Mouse (Mus musculus): ENCODE results near the gene Vkorc1l1. TPM values are rescaled to one million over a fixed set of nuclear protein-coding genes. Genes with fewer than 3 reads are reported as not detected.

Vkorc1l1 gene
- polyA plus RNA-seq, 2 experiments = 26.1 to 35.7 TPM

DNA sequence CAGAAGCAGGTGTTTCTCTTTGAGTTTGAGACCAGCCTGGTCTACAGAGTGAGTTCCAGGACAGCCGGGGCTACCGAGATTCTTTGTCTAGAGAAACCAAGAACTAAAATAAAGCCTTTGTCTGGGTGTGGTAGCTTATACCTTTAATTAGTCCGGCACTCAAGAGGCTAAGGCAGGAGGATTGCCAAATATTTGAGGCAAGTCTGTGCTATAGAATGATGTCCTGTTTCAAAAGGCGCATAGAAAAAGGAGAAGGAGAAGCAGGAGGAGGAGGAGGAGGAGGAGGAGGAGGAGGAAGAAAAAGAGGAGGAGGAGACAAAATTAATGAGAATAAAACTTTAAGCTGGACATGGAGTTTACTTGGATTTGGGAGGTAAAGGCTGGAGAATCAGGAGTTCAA, 21.5 kb downstream of the Vkorc1l1 start:
- WGBS = 71% methylated on average over 4 of the region's 4 CpGs

DNA sequence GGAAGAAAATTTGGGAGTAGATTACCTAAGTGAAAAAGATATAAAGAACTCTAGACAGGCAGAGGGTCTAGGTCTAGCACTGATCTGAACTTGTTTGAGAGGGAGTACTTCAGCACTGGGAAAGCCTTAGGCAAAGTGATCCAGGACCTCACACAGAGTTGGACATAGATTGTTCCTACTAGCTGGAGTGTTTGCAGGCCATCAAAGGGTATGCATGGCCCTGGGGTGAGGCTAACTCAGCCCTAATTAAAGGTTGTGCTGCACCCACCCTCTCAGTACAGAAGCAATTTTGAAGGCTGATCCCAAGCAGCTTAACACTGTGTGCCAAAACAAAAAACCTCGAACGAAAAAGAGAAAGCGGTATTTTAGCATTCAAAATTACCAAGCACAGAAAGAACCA, 24.7 kb downstream of the Vkorc1l1 start:
- no peaks in the 10 kb centered on the region for H3K27me3 ChIP-seq (ENCODE audit: control insufficient read depth, insufficient read depth, low read length)
- no peaks in the 10 kb centered on the region for H3K9me3 ChIP-seq (ENCODE audit: control insufficient read depth, low read length)
- no peak overlapping the region for H3K4me3 ChIP-seq (replicated peaks; ENCODE audit: low read length)
- no peak for DNase-seq (ENCODE audit: low spot score)
- no peak overlapping the region for H3K9ac ChIP-seq (ENCODE audit: low read depth, low read length, severe bottlenecking)
- ATAC-seq (ENCODE audit: low FRiP score, low read depth) = no peak
- H3K36me3 ChIP-seq (ENCODE audit: control insufficient read depth, insufficient read depth, low read length) = no peaks in the 10 kb centered on the region
- H3K27ac ChIP-seq (replicated peaks; ENCODE audit: low read depth, low read length) = no peak overlapping the region
- TF ChIP-seq POLR2A (IDR thresholded peaks at IDR 0.05; ENCODE audit: borderline replicate concordance, extremely low read depth, insufficient read depth, insufficient read length) = no peak
- 71% methylated on average over 3 of the region's 3 CpGs for WGBS
- H3K4me2 ChIP-seq (replicated peaks; ENCODE audit: low read depth, low read length, severe bottlenecking) = no peak overlapping the region
- H3K4me1 ChIP-seq (ENCODE audit: control insufficient read depth, insufficient read depth, low read length) = no peaks in the 10 kb centered on the region

More for the DNA sequence above, 21.5 kb downstream of the Vkorc1l1 start:
- Histone ChIP-seq H3K4me3 (replicated peaks; ENCODE audit: low read length) (no peak overlapping the region), H3K27me3 (ENCODE audit: control insufficient read depth, insufficient read depth, low read length) (no peaks in the 10 kb centered on the region), H3K36me3 (ENCODE audit: control insufficient read depth, insufficient read depth, low read length) (0 out of 2 replicates have a peak, but pooled peaks cover 4% of the 10 kb centered on the region), H3K9me3 (ENCODE audit: control insufficient read depth, low read length) (no peaks in the 10 kb centered on the region), H3K4me1 (ENCODE audit: control insufficient read depth, insufficient read depth, low read length) (no peaks in the 10 kb centered on the region), H3K4me2 (replicated peaks; ENCODE audit: low read depth, low read length, severe bottlenecking) (no peak overlapping the region), H3K9ac (ENCODE audit: low read depth, low read length, severe bottlenecking) (no peak overlapping the region), H3K27ac (replicated peaks; ENCODE audit: low read depth, low read length) (no peak overlapping the region)
- no peak for DNase-seq (ENCODE audit: low spot score)
- TF ChIP-seq POLR2A (IDR thresholded peaks at IDR 0.05; ENCODE audit: borderline replicate concordance, extremely low read depth, insufficient read depth, insufficient read length) = no peak
- no peak for ATAC-seq (ENCODE audit: low FRiP score, low read depth)

DNA sequence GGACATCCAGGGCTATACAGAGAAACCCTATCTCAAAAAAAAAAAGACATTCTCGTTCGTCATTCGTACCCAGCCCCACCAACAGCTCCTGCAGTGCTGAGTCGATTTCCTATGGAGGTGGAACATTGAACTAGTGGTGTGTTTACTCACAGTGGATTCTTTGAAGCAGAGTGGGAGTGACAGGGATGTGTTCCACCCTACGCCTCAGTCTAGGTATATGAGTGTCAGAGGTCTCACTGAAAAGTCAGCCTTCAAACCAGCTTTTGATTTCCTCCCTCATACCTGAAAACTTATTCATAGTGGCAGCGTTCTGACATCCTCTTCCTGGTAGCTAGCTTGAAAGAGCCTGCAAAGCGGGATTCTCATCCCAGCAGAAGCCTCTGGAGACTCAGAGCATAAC, 26.6 kb downstream of the Vkorc1l1 start:
- no peak overlapping the region for H3K4me3 ChIP-seq (replicated peaks; ENCODE audit: low read length)
- WGBS = 83% methylated on average over 7 of the region's 7 CpGs
- H3K9ac ChIP-seq (ENCODE audit: low read depth, low read length, severe bottlenecking) = no peak overlapping the region
- H3K36me3 ChIP-seq (ENCODE audit: control insufficient read depth, insufficient read depth, low read length) = peaks cover 7% of the 10 kb centered on the region
- ATAC-seq (ENCODE audit: low FRiP score, low read depth) (no peak), DNase-seq (ENCODE audit: low spot score) (no peak)
- H3K4me1 ChIP-seq (ENCODE audit: control insufficient read depth, insufficient read depth, low read length) = no peaks in the 10 kb centered on the region
- no peak overlapping the region for H3K27ac ChIP-seq (replicated peaks; ENCODE audit: low read depth, low read length)
- no peak for TF ChIP-seq POLR2A (IDR thresholded peaks at IDR 0.05; ENCODE audit: borderline replicate concordance, extremely low read depth, insufficient read depth, insufficient read length)
- no peak overlapping the region for H3K4me2 ChIP-seq (replicated peaks; ENCODE audit: low read depth, low read length, severe bottlenecking)
- H3K9me3 ChIP-seq (ENCODE audit: control insufficient read depth, low read length) = no peaks in the 10 kb centered on the region
- H3K27me3 ChIP-seq (ENCODE audit: control insufficient read depth, insufficient read depth, low read length) = no peaks in the 10 kb centered on the region

DNA sequence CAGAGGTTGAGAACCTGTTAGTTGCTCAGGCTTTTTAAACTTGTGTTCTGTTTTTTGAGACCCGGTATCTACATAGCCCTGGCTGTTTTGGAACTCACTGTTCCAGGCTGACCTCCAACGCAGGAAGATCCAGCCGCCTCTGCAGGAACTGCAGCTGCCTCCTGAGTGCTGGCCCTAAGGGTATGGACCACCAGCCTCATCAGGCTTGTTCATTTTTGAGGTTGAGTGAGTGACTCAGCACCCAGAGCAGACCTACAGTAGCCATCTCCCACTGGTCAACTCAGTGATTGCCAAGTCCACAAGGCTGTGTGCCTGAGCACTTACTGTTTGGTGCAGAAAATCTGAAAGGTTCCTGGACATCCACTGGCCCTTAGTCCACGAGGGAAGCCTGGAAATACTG, 29.7 kb downstream of the Vkorc1l1 start:
- no peak overlapping the region for H3K9ac ChIP-seq (ENCODE audit: low read depth, low read length, severe bottlenecking)
- no peaks in the 10 kb centered on the region for H3K4me1 ChIP-seq (ENCODE audit: control insufficient read depth, insufficient read depth, low read length)
- H3K9me3 ChIP-seq (ENCODE audit: control insufficient read depth, low read length) = no peaks in the 10 kb centered on the region
- whole genome bisulfite sequencing = 75% methylated on average over 4 of the region's 4 CpGs
- H3K27me3 ChIP-seq (ENCODE audit: control insufficient read depth, insufficient read depth, low read length) = no peaks in the 10 kb centered on the region
- no peak for ATAC-seq (ENCODE audit: low FRiP score, low read depth)
- H3K27ac ChIP-seq (replicated peaks; ENCODE audit: low read depth, low read length) = no peak overlapping the region
- no peak for TF ChIP-seq POLR2A (IDR thresholded peaks at IDR 0.05; ENCODE audit: borderline replicate concordance, extremely low read depth, insufficient read depth, insufficient read length)
- H3K4me2 ChIP-seq (replicated peaks; ENCODE audit: low read depth, low read length, severe bottlenecking) = no peak overlapping the region
- no peak overlapping the region for H3K4me3 ChIP-seq (replicated peaks; ENCODE audit: low read length)
- peaks cover 7% of the 10 kb centered on the region for H3K36me3 ChIP-seq (ENCODE audit: control insufficient read depth, insufficient read depth, low read length)
- no peak for DNase-seq (ENCODE audit: low spot score)

DNA sequence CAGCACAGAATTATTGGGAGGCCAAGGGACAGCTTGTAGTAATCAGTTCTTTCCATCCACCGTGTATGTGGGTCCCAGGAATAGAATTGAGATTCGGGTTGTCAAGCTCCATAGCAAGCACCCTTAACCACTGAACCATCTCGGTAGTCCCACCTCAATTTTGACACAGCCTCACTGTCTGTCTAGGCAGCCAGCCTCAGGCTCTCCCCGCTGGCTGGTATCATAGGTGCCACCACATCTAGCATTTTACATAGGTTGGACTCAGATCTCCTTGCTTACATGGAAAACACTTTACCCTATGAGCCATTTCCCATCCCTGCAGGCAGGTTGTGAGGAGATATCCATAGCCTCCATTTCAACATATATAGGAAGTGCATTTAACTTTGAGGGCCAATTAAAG, 32.6 kb downstream of the Vkorc1l1 start:
- Histone ChIP-seq H3K4me2 (replicated peaks; ENCODE audit: low read depth, low read length, severe bottlenecking) (no peak overlapping the region), H3K27ac (replicated peaks; ENCODE audit: low read depth, low read length) (no peak overlapping the region), H3K4me1 (ENCODE audit: control insufficient read depth, insufficient read depth, low read length) (no peaks in the 10 kb centered on the region), H3K36me3 (ENCODE audit: control insufficient read depth, insufficient read depth, low read length) (peaks cover 7% of the 10 kb centered on the region), H3K27me3 (ENCODE audit: control insufficient read depth, insufficient read depth, low read length) (no peaks in the 10 kb centered on the region), H3K9ac (ENCODE audit: low read depth, low read length, severe bottlenecking) (no peak overlapping the region), H3K9me3 (ENCODE audit: control insufficient read depth, low read length) (no peaks in the 10 kb centered on the region), H3K4me3 (replicated peaks; ENCODE audit: low read length) (no peak overlapping the region)
- no peak for ATAC-seq (ENCODE audit: low FRiP score, low read depth)
- no peak for TF ChIP-seq POLR2A (IDR thresholded peaks at IDR 0.05; ENCODE audit: borderline replicate concordance, extremely low read depth, insufficient read depth, insufficient read length)
- DNase-seq (ENCODE audit: low spot score) = no peak
- WGBS = 78% methylated on average over 4 of the region's 4 CpGs

DNA sequence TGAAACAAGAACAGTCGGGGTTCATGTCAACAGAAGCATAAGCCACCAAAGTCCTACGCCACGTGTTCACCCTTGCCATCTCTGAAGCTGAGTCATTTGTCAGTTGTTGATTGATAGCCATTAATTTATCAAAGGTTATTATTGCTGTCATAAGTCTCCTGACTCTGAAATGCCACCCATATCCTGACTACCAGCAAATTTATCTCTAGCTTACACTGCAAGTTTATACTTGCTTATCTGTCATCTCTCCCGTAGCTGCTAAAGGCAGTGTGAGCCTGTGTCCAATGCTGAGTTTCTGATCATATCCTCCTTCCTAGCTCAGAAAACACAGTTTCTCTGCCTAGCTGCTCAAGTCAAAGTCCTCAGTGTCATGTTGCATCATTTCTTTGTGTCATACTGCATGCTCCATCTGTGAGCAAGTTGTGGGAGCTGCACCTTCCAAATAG, 33.1 kb downstream of the Vkorc1l1 start:
- H3K36me3 ChIP-seq (ENCODE audit: control insufficient read depth, insufficient read depth, low read length) = peaks cover 7% of the 10 kb centered on the region
- H3K9ac ChIP-seq (ENCODE audit: low read depth, low read length, severe bottlenecking) = no peak overlapping the region
- H3K4me1 ChIP-seq (ENCODE audit: control insufficient read depth, insufficient read depth, low read length) = no peaks in the 10 kb centered on the region
- ATAC-seq (ENCODE audit: low FRiP score, low read depth) (no peak), DNase-seq (ENCODE audit: low spot score) (no peak)
- H3K27ac ChIP-seq (replicated peaks; ENCODE audit: low read depth, low read length) = no peak overlapping the region
- no peaks in the 10 kb centered on the region for H3K9me3 ChIP-seq (ENCODE audit: control insufficient read depth, low read length)
- H3K27me3 ChIP-seq (ENCODE audit: control insufficient read depth, insufficient read depth, low read length) = no peaks in the 10 kb centered on the region
- TF ChIP-seq POLR2A (IDR thresholded peaks at IDR 0.05; ENCODE audit: borderline replicate concordance, extremely low read depth, insufficient read depth, insufficient read length) = no peak
- 77% methylated on average over 4 of the region's 4 CpGs for WGBS
- H3K4me2 ChIP-seq (replicated peaks; ENCODE audit: low read depth, low read length, severe bottlenecking) = no peak overlapping the region
- no peak overlapping the region for H3K4me3 ChIP-seq (replicated peaks; ENCODE audit: low read length)
